Mouse (Mus musculus) left cerebral cortex, adult 2 months (tissue): Measurements from ENCODE around the gene Chd6. TPM values are rescaled to one million over a fixed set of nuclear protein-coding genes. Genes with fewer than 3 reads are reported as not detected.

Experiments used
- DNase-seq, 2 experiments: peaks; one replicate each; pipeline ENCODE4 v3.0.0; 2021 to 2022; ENCODE audit warnings: low spot score in 2 of 2, mixed read lengths in 1 of 2; ENCODE audit errors: extremely low spot score in 1 of 2
- H3K27ac ChIP-seq: fragments of 200-600 bp; 2 replicates; pipeline ENCODE4 v1.8.1; 2022
- H3K4me3 ChIP-seq: fragments of 200-600 bp; 2 replicates; pipeline ENCODE4 v1.8.1; 2022
- CTCF ChIP-seq: fragments of 200-600 bp; IDR thresholded peaks from 2 replicates; pipeline ENCODE4 v1.8.1; 2022; ENCODE audit warnings: antibody characterized with exemption, mild to moderate bottlenecking, moderate library complexity
- intact Hi-C: fragments of 180-260 bp; cut with DNase I; formaldehyde crosslinking; loops from one replicate; pipeline ENCODE4 v1.15.1; 2025
- total RNA-seq, 2 experiments: library from RNA; stranded (reverse); gene quantifications; 2 replicates each; pipeline ENCODE4 v1.2.3; 2021

The Chd6 gene
- total RNA-seq, 2 experiments from 2014 or later, result 67.3 to 70.7 TPM

- Histone ChIP-seq H3K4me3 (peak overlapping the region; percentile 77), H3K27ac (peak overlapping the region; percentile 91)
- peak; percentile 47 to 53 for DNase-seq
- intact Hi-C loops, result no loop called here
- TF ChIP-seq CTCF, result no peak
These were observed 569 bp downstream of the Chd6 start for GRCm38 (mm10) chr2:161108085-161108927.

- no peak for DNase-seq
- H3K27ac ChIP-seq, result no peak overlapping the region
- TF ChIP-seq CTCF, result no peak
- intact Hi-C loops, result no loop called here
- peak overlapping the region; percentile 77; the same call in 1 of the 2 replicates for H3K4me3 ChIP-seq
These were observed 1.6 kb downstream of the Chd6 start for GRCm38 (mm10) chr2:161107236-161107635.

- no peak for DNase-seq
- TF ChIP-seq CTCF, result no peak
- no peak overlapping the region for H3K4me3 ChIP-seq
- intact Hi-C loops, result no loop called here
- no peak overlapping the region for H3K27ac ChIP-seq
These were observed 5.1 kb downstream of the Chd6 start for GRCm38 (mm10) chr2:161103769-161104168.

DNA sequence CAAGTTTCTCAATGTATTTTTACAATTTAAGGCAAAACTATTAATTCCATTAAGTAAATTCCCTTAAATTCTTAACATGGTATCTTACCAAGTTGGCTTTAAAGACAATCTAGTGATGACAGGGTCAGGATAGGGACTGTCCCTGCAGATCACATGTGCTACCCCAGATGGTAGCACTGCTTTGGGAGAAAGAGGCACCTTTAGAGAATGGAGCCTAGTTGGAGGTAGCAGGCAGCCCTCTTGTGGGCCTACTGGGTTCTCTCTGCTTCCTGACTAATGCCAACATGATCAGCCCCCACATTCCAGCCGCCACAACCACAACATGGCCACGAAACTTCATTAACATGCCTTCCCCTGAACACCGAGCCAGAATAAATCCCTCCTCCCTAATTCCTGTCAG, 6.8 kb downstream of the Chd6 start:
- no peak; the same call in 1 of the 2 replicates for TF ChIP-seq CTCF
- no peak overlapping the region for H3K4me3 ChIP-seq
- no peak overlapping the region for H3K27ac ChIP-seq
- intact Hi-C loops, result no loop called here
- no peak for DNase-seq

DNA sequence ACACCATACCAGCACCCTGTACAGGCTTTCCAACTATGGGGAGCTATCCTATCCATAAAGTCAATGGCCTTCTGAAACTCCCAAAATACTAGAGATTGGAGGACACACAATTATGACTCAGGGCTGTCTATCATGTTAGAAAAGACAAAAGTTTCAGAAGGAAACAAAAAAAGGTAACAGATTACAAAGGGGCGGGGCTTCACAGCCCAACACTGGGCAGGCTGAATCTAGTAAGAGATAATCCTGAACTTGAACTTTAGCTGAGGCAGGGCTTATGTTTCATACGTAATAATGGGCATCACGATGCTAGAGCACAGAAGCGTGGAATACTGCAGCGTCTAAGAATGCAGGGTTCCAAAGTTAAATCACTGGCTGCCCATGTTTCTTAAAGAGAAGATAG, 11.1 kb downstream of the Chd6 start:
- H3K4me3 ChIP-seq, result no peak overlapping the region
- no peak for TF ChIP-seq CTCF
- H3K27ac ChIP-seq, result no peak overlapping the region
- DNase-seq, result no peak
- intact Hi-C loops, result no loop called here

DNA sequence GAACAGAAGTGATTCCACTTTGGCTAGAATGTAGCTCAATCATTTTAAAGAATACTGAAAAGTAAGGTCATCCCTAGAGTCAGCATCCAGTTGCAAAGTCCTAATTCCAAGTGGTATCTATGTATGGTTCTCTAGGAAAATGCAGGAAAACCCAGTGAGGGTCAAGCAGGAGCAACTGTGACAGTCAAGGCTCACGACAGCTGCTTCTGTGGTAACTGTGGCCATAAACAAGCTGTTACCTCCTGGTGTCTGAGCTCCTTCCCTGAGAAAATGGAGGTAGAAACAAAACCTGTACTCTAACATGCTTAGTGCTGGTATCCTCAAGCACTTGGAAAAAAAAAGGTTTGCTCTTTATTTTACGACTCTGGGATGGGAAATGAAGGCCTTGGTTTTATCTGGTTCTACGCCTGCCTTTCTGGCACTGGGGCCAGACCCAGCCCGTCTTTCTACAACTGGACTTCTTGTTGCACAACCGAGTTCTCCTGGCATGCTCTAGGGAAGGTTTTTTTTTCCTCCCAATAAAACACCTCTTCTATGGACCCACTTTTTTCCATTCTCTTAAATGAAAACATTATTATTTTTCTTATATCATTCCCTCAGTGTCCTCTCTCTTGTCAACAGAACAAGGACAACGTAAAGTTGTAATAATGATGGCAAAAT, 18.0 kb downstream of the Chd6 start:
- intact Hi-C loops, result loop anchor here (5.0 kb wide), 1 partner anchor 86 kb away; no protein-coding TSS in a partner anchor
- TF ChIP-seq CTCF, result no peak
- Histone ChIP-seq H3K4me3 (no peak overlapping the region), H3K27ac (no peak overlapping the region)
- DNase-seq, result no peak

- TF ChIP-seq CTCF, result peak; percentile 48
- intact Hi-C loops, result loop anchor here (5.0 kb wide), 1 partner anchor 87 kb away; no protein-coding TSS in a partner anchor
- Histone ChIP-seq H3K4me3 (no peak overlapping the region), H3K27ac (no peak overlapping the region)
- DNase-seq, result no peak
These were observed 18.7 kb downstream of the Chd6 start for GRCm38 (mm10) chr2:161090200-161090599.

DNA sequence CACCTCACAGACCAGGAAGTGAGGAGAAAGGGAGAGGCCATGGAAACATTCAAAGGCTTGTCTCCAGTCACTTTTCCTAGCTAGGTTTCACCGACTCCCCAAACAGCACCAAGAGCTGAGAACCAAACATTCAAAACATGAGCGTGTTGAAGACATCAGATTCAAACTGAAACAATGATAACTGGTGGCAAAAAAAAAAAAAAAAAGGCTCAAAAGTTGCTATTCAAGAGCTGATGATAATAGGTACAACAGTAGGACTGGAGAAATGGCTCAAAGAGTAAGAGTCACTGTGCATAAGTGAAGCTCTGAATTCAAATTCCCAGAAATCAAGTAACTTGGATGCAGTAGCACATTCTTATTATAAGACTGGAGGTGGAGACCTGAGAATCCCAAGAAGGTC, 30.3 kb downstream of the Chd6 start:
- no peak overlapping the region for H3K27ac ChIP-seq
- H3K4me3 ChIP-seq, result no peak overlapping the region
- intact Hi-C loops, result no loop called here
- TF ChIP-seq CTCF, result no peak
- no peak for DNase-seq

DNA sequence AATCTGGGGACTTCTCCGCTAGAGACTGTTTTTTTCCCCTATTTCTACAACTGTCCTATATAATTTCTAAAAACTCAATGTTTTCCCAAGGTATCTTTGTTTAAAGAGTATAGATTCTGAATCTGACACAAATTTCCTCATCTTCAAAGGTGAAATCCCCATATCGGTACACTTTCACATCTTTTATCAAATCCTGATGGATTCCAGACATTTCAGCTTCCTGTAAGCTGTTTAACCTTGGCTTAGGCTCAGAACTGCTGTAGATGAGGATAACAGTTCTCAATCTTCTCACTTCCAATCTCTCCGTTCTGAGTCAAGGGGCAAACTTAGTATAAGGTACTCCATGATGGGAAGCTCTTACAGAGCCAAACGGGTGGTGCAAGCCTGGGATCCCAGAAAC, 32.6 kb downstream of the Chd6 start:
- no peak for TF ChIP-seq CTCF
- Histone ChIP-seq H3K4me3 (no peak overlapping the region), H3K27ac (no peak overlapping the region)
- DNase-seq, result no peak
- intact Hi-C loops, result no loop called here

GRCm38 (mm10) chr2:161075553-161075952, 33.3 kb downstream of the Chd6 start:
- intact Hi-C loops, result no loop called here
- Histone ChIP-seq H3K4me3 (no peak overlapping the region), H3K27ac (no peak overlapping the region)
- no peak for DNase-seq
- no peak for TF ChIP-seq CTCF

DNA sequence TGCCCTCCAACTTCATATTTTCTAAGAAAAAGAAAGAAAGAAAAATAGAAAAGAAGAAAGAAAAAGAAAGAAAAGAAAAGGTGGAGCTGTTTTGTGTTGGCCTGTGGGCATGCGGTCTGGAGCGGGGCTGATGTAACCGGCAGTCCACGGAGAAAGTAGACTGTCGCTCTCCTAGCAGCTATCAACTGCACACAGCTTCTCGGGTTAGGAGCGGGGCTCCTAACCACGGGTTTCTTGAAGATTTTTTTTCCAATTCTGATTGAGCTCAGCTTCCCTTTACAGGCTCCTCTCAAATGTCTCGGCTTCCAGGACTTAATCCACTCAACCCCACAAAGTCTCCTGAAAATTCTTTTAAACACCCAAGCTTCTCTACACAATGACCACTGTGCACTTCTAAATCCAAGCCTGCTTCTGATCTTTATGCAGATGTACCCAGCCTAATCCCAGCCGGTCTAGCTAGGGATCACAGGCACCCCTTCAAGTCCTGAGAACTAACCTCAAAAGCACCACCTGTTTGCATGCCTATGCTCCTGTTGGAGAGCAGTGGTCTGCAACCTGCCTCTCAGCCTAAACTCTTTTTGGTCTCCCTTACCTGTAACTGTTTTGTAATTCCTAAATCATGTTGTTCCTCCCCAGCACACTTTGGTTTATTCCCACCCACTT, 42.6 kb downstream of the Chd6 start:
- no peak overlapping the region for H3K27ac ChIP-seq
- no peak for DNase-seq
- intact Hi-C loops, result no loop called here
- no peak for TF ChIP-seq CTCF
- H3K4me3 ChIP-seq, result no peak overlapping the region

DNA sequence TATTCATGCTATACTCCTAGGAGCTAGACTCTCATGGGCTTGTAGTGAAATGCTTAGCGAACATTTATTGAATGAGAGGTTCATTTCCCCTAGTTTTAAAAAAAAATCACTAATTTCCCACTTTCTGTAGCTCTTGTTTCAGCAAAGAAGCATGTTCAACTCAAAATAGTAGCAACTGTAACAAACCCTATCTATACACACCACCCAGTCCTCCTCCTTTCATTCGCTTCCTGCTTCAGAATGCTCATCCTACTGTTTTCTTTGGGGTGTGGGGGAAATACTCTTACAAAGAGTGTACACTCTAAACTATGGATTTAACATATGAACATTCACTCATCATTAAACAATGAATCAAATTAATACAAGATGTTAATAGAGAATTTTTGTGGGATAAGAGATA, 43.3 kb downstream of the Chd6 start:
- intact Hi-C loops, result no loop called here

More for the DNA sequence above, 43.3 kb downstream of the Chd6 start:
- Histone ChIP-seq H3K4me3 (no peak overlapping the region), H3K27ac (no peak overlapping the region)
- TF ChIP-seq CTCF, result no peak
- no peak for DNase-seq
